Comparison of ENCODE assay signal across 8 mouse cellular contexts in the genomic region with DNA sequence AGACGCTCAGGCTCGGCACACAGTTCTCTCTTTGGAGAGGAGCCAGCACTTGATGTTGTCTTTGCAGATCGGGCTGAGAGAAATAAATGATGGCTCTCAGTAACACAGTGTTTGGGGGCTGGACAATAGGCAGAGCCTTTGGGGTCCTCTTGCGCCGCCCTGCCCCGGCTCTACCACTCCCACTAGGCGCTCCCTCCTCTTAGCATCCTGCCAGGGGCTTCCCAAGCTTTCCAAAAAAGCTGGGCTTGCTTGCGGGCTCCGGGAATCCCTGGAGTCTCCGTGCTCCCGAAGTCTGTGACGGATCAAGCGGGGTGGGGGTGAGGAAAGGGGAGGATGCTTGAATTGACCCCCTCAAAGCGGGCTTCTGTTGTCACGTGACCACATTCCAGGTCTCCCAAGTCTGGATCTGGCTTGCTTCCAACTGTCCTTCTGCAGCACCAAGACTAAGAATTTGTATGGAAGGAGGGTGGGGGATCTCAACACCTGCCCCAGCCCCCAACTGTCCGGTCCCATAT. TPM values are rescaled to one million over a fixed set of nuclear protein-coding genes. Genes with fewer than 3 reads are reported as not detected.
A peak's percentile ranks its signal among the peaks of the same experiment; 100 is the strongest.
DNase-seq lines count a peak whose midpoint lies in the region; ATAC-seq and TF ChIP-seq lines count a peak whose summit lies in the region.

Fkbp5 (minus strand) TSS at position 87 of the 515 bp plus-strand sequence.

- TF ChIP-seq EP300 in ES-Bruce4 (IDR thresholded peaks at IDR 0.05; ENCODE audit: insufficient read depth, low read depth, low read length): no peak
- peak; percentile 36; the same call in 1 of the 2 replicates for TF ChIP-seq EP300 in lung, postnatal 0 days (IDR thresholded peaks at IDR 0.05)

- no peaks in the 10 kb centered on the region for H3K9me3 ChIP-seq in ES-Bruce4 (replicated peaks; ENCODE audit: control insufficient read depth, insufficient read depth, low read length, poor library complexity, severe bottlenecking)
- H3K9me3 ChIP-seq in forebrain, embryonic 16.5 days (ENCODE audit: control insufficient read depth, low read length): no peaks in the 10 kb centered on the region
- H3K9me3 ChIP-seq in lung, postnatal 0 days (ENCODE audit: low read length): no peaks in the 10 kb centered on the region

- no peaks in the 10 kb centered on the region for H3K27me3 ChIP-seq in ES-Bruce4 (ENCODE audit: control insufficient read depth, insufficient read depth, low read length, poor library complexity, severe bottlenecking)
- no peaks in the 10 kb centered on the region; the same call in 1 of the 2 replicates for H3K27me3 ChIP-seq in forebrain, embryonic 16.5 days (replicated peaks; ENCODE audit: control insufficient read depth, insufficient read depth, low read length)
- H3K27me3 ChIP-seq in lung, postnatal 0 days (replicated peaks; ENCODE audit: insufficient read depth, low read length): no peaks in the 10 kb centered on the region

- H3K36me3 ChIP-seq in ES-Bruce4 (ENCODE audit: control insufficient read depth, insufficient read depth, low read length, poor library complexity, severe bottlenecking): no peaks in the 10 kb centered on the region
- no peaks in the 10 kb centered on the region for H3K36me3 ChIP-seq in forebrain, embryonic 16.5 days (ENCODE audit: control insufficient read depth, insufficient read depth)
- H3K36me3 ChIP-seq in lung, postnatal 0 days (ENCODE audit: insufficient read depth, low read length): no peaks in the 10 kb centered on the region

- peak; percentile 16 for ATAC-seq in forebrain, embryonic 16.5 days
- ATAC-seq in lung, postnatal 0 days: peak; percentile 51

- peak within 1 kb of the TSS; percentile 71 for H3K9ac ChIP-seq in ES-Bruce4 (ENCODE audit: low read depth, poor library complexity, severe bottlenecking)
- peak within 1 kb of the TSS; percentile 77 for H3K9ac ChIP-seq in forebrain, embryonic 16.5 days (replicated peaks; ENCODE audit: low read depth, low read length)
- peak within 1 kb of the TSS; percentile 50 for H3K9ac ChIP-seq in lung, postnatal 0 days (replicated peaks; ENCODE audit: low read depth)

- H3K27ac ChIP-seq in ES-Bruce4 (ENCODE audit: insufficient read depth, low read length): no peak within 1 kb of the TSS
- peak within 1 kb of the TSS; percentile 69 for H3K27ac ChIP-seq in forebrain, embryonic 16.5 days (ENCODE audit: low read length)
- H3K27ac ChIP-seq in lung, postnatal 0 days (ENCODE audit: low read length): peak within 1 kb of the TSS; percentile 97

- 0% methylated on average over 16 of the region's 16 CpGs for WGBS in forebrain, embryonic 16.5 days
- 2% methylated on average over 16 of the region's 16 CpGs for WGBS in lung, postnatal 0 days

- H3K4me2 ChIP-seq in forebrain, embryonic 16.5 days (ENCODE audit: low read length): peak within 1 kb of the TSS; percentile 94
- H3K4me2 ChIP-seq in lung, postnatal 0 days (replicated peaks; ENCODE audit: low read depth, low read length): peak within 1 kb of the TSS; percentile 73

- TF ChIP-seq CTCF in ES-Bruce4 (IDR thresholded peaks at IDR 0.05; ENCODE audit: low read depth, low read length): no peak
- peak; percentile 7; the same call in 1 of the 2 replicates for TF ChIP-seq CTCF in lung, postnatal 0 days (IDR thresholded peaks at IDR 0.05)

- no peak for TF ChIP-seq POLR2A in ES-Bruce4 (IDR thresholded peaks at IDR 0.05; ENCODE audit: insufficient read depth, low read length)

- H3K4me3 ChIP-seq in ES-Bruce4 (ENCODE audit: low read depth, low read length): peak within 1 kb of the TSS; percentile 49
- peak within 1 kb of the TSS; percentile 59 for H3K4me3 ChIP-seq in forebrain, embryonic 16.5 days (replicated peaks; ENCODE audit: low read length)
- peak within 1 kb of the TSS; percentile 34 for H3K4me3 ChIP-seq in lung, postnatal 0 days (ENCODE audit: low read depth, low read length)

- DNase-seq in adrenal gland, postnatal 25 days: peak; percentile 42
- peak; percentile 74 for DNase-seq in heart, postnatal 4 days
- peak in 1 of 2 experiments; percentile 60 for DNase-seq in layer of hippocampus, postnatal 10 days (ENCODE audit: low spot score in 2 of 2)
- peak; percentile 98 for DNase-seq in lung, postnatal 0 days (ENCODE audit: low spot score)
- peak; percentile 49 for DNase-seq in ovary, postnatal 10 days (ENCODE audit: low spot score)
- no peak for DNase-seq in c-Kit-positive CD71-positive TER-119-positive erythroid progenitor cells, embryonic 14.5 days (ENCODE audit: low spot score)

- H3K4me1 ChIP-seq in ES-Bruce4 (ENCODE audit: control insufficient read depth, insufficient read depth, low read length): peaks cover 2% of the 10 kb centered on the region
- H3K4me1 ChIP-seq in forebrain, embryonic 16.5 days (replicated peaks; ENCODE audit: control insufficient read depth, insufficient read depth, low read length): peaks cover 22% of the 10 kb centered on the region
- H3K4me1 ChIP-seq in lung, postnatal 0 days (ENCODE audit: insufficient read depth, low read depth, low read length): peaks cover 48% of the 10 kb centered on the region

RNA-seq across cellular contexts. Expression of gene Fkbp5, which starts in this region (rescaled TPM):
- 60.2 and 67.1 TPM in 2 replicates for polyA plus RNA-seq in ES-Bruce4 (2011; ENCODE audit: insufficient read depth, insufficient read length, low read depth, missing spikeins)
- total RNA-seq in adrenal gland, postnatal 25 days (2021): 55.9 and 60.1 TPM in 2 replicates
- polyA plus RNA-seq in forebrain, embryonic 16.5 days (2015; fragmentation: Nextera tagmentation; extraction: Ambion mirVana): 39.3 and 41.7 TPM in 2 replicates
- 10 to 100 TPM; 21.4 to 22.0 TPM for total RNA-seq in heart, postnatal 4 days (2021)
- total RNA-seq in layer of hippocampus, postnatal 10 days (2021): 10 to 100 TPM; 42.8 to 45.6 TPM
- 15.8 and 26.9 TPM in 2 replicates for polyA plus RNA-seq in lung, postnatal 0 days (2015; fragmentation: Nextera tagmentation; extraction: Ambion mirVana)
